Mouse (Mus musculus) adrenal gland, postnatal 10 days (tissue): Measurements from ENCODE around the gene Ccdc103. TPM values are rescaled to one million over a fixed set of nuclear protein-coding genes. Genes with fewer than 3 reads are reported as not detected.

ENCODE experiments used
- DNase-seq: peaks from one replicate; pipeline ENCODE4 v3.0.0; 2021; ENCODE audit warnings: mixed read lengths
- long read RNA-seq, 2 experiments: library from polyadenylated mRNA; stranded (forward); transcript quantifications; one replicate each; pipeline ENCODE4 v2.0.0; 2021
- total RNA-seq, 2 experiments: library from RNA; stranded (reverse); gene quantifications; 2 replicates each; pipeline ENCODE4 v1.2.3; 2021

Ccdc103 gene
- under 1 TPM; 0.21 to 0.27 TPM for total RNA-seq
- long read RNA-seq, experiment 1, partial matches to known transcripts: 0 of 1 reads
- long read RNA-seq, experiment 1, other reads (novel, unspliced or antisense): 1 of 1 reads
- long read RNA-seq, experiment 2: 0 reads

DNA sequence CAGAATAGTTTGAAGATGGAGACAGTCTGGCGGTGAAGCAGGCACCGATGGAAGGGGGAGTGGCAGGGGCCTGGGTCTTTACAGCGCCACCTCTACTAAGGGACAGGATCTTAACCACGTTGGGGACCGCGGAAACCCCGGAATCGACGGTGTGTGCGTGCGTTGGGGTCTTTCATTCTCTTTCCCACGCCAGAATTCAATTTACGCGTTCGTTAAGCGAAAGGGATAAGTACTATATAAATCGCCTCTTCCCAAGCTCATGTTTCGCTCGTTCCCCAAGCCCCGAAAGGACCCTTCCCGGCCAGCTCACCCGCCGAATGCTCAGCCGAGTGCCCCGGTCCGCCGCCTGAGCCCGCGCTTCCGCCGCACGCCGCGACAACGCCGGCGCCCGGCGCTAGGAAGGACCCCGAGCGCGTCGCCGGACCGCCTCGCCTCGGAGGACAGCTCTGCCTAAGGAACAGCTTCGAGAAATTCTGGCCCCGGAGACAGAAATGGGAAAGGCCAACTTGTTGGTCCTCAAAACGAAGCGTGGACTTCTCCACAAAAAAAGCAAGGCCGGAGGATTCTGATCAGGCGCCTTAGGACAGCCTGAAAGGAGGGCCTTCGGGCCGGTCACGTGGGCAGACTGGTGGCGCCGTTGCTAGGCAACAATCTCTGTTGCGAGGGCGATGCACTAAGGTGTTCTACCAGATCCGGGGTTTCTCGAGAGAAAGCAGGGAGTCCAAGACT is at the start of gene Ccdc103, which contains the start of gene Eftud2:
Gene Ccdc103 (plus strand): TSS at position 620 of the 729 bp plus-strand sequence.
Gene Eftud2 (minus strand): TSS at position 401 of the 729 bp plus-strand sequence.
- DNase-seq: peak; percentile 94

DNA sequence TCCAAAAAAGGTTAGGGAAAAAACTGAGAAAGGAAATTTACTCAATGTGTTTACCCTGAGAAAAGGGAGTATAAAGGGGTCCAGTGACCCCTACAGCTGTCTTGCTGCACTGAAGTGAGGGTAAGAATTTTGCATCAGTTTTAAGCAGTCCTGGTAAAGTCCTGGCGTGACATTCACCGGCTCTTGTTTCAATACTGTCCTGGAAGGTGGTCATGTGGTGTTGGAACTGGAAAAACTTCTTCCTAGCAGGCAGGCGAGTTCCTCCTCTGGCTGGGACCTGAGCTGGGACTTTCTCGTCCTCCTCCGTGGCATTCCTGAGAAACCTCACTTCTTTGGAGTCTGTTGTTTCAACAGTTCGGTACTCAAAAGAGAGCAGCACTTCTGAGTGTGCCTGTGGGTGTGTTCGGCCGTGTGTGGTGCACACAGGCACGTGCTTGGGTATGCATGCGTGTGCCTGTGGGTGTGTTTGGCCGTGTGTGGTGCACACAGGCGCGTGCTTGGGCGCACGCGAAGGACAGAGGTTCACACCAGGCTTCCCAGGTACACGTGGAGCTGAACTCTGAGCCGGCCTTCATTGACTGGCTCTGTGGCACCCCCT is 48.2 kb upstream of the Ccdc103 start:
- no peak for DNase-seq

DNA sequence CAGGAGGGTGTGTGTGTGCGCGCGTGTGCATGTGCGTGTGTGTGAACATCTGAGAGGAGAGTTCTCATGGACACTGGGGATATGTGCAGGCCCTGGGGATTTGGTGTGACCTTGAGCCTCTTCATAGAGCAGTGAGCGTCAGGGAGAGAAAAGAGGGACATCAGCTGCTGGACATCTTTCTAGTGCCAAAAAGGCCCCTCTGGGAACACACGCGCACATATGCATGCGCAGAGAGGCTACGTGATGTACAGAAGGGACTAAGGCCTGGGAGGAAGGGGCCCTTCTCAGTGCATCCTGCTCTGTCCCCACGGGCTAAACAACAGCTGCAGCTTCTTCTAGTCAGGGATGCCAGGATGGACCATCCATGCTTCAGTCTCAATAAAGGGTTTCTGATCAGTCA is 46.8 kb upstream of the Ccdc103 start:
- DNase-seq: no peak

DNA sequence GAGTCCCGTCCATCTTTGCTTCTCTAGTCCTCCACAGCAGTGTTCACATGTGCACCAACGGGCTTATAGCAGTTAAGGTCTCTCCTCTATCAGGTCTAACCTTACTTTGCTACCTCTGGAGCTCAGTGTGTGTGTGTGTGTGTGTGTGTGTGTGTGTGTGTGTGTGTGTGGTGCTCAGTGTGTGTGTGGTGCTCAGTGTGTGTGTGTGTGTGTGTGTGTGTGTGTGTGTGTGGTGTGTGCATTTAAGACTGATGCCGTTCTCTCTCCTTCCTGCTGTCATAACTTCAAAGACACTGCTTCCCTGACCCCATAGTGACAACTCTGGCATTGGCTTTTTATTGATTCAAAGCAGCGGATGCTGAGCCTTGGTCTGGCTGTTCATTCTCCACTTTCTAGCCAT is 45.5 kb upstream of the Ccdc103 start, which contains the start of gene Higd1b:
Gene Higd1b (plus strand): TSS at position 301 of the 400 bp plus-strand sequence.
- DNase-seq: no peak

DNA sequence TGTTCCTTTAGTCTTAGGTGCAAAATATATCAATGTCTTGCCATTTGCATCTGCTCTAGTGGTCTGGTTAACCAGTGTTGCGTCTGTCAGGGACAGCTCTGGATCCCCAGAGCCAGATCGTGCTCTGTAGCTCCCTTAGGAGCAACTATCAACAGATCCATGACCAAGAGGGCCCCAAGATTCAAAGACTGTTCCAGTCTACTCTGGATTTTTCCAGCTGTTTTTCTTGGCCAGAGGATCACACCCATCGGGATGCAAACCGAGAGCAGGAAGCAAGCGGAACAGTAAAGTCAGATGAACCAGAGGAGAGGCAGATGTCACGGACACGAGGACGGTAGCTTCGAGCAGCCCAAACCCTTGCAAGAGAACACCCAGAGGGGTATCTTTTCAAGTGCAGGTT is 44.9 kb upstream of the Ccdc103 start:
- no peak for DNase-seq

DNA sequence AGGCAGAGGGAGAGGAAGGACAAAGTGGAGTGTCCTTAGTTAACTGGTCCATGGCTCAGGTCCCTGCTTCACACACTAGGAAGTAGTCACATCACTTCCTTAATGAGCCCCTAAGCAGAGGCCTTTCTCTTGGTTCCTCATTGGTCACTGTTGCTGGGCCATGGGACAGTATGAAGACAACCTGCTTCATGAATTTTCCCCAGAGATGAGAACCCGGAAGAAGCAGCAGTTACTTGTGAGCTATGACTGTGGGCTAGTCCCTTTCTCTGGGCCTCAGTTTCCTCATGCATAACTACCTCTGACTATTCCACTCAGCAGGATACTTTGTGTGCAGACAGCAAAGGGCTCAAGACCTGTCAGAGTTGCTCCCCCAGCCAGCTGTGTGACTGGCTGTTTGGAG is 43.6 kb upstream of the Ccdc103 start:
- no peak for DNase-seq

DNA sequence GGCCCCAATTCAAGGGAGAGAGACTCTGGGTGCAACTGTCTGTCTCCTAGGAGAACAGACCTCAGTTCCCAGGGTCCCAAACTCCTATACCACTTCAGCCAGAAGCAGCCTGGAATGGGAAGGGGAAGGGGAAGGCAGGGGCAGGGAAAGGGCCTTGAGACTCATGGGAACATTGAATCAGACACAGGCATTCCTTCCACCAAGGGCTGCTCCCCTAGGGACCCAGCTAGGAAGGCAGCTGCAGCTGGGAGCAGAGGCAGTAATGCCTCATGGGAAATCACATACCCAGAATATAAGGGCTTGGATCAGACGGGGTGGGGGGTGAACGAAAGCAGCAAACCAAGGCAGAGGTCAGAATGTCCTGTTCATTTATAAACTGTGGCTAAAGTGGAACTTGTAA is 42.9 kb upstream of the Ccdc103 start:
- DNase-seq: no peak

DNA sequence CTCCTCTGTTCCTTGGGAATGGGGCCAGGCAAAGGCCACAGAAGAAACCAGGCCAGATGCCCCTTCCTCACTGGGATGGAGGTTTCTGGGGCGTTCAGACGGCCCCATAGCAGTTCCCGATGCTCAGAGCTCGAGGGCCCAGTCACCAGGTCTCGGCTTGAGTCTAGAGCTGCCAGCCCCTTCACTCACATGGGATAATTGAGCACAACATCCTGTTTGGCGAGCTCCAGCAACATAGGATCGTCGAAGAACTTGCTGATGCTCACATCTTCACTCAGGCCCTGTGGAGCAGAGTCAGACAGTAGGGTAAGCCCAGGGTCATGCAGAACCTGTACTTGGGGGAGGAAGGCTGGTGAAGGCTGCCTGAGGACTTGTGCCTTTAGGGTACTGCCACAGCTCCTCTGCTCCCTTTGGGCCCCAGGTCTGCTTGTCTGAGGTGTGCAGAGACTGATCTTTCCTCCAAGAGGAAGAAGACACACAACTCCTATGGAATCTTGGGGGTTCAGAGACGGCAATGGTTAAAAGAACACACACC is 42.3 kb upstream of the Ccdc103 start:
- no peak for DNase-seq

DNA sequence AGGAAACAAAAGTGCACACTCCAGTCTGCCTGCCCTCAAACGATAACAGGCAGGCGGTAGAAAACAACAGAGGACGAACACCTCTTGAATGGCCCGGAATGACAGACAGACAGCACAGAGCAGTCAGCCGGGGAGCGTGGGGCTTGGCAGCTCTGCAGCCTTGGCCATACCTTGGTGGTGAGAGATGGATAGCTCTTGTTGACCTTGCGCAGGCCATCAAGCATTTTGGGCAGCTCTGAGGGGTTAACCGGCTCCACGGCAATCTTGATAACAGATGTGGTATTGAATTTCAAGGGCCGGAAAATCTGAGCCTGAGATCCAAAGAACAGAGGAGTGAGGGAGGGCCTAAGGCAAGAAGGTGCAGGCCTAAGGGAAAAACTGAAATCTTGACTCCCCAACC is 35.1 kb upstream of the Ccdc103 start:
- peak; percentile 35 for DNase-seq

DNA sequence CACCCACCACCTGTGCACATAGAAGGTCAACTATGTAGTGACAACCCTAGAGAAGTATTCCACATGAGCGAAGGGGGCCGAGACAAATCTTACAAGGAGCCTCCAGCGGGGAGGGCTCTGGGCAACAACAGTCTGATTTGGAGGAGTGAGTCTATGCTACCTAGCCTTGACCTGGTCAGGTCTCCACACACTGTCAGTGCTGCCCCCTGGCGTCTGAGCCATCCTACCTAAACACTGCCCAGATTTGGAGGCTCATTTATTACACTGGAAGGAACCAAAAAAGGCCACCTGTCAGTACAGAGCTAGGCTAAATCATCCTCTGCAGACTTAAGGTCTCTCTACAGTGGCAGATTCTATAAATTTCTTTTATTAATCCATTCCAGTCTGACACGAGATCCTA is 29.1 kb upstream of the Ccdc103 start:
- DNase-seq: peak; percentile 85

DNA sequence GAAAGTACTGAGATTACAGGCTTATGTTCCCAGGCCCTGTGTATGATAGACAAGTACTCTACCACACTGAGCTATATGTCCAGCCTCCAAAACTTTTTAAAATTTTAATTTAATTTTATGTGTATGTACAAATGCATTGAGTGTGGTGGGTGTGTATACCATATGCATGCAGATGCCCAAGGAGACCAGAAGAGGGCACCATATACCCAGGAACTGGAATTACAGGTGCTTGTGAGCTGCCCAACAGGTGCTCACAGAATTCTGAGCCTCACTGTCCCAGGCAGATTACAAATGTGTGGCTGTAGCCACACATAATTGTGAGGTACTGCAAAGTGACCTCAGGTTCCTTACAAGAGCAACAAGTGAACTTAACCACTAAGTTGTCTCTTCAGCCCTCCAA is 27.2 kb upstream of the Ccdc103 start:
- DNase-seq: no peak

DNA sequence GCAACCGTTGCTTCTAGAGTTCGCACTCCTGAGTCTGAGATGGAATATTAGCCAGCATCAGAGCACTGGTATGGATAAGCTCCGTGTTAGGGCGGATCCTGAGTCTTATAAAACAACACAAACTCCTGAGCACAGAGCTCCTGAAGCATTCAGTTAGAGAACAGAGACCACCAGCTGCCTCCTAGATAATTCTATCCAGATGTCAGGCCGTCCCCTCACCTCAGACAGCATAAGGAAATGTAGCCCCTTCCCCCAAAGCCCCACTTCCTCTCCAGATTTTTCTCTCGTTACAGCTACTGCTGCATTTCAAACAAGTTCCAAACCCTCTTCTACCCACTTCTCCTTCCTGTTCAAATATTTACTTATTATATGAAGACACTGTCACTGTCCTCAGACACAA is 25.1 kb upstream of the Ccdc103 start:
- no peak for DNase-seq

DNA sequence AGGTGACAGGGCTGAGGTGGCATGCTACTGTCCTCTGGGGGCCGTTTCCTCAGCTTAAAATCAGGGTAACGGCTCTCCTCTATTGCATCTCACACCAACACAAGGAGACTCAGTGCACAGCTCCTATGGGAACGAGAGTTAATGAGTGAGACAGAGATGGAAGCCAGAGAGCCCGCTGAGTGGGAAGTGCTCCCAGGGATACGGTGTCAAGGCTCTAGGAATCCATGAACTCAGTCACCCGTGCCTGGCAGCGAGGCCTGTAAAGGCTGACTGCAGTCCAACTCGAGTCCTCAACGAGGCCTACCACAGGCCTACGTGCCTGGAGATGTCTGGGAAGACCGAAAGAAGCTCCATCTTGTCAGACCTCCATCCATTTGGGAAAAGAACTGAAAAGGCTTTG is 22.1 kb upstream of the Ccdc103 start:
- DNase-seq: no peak

DNA sequence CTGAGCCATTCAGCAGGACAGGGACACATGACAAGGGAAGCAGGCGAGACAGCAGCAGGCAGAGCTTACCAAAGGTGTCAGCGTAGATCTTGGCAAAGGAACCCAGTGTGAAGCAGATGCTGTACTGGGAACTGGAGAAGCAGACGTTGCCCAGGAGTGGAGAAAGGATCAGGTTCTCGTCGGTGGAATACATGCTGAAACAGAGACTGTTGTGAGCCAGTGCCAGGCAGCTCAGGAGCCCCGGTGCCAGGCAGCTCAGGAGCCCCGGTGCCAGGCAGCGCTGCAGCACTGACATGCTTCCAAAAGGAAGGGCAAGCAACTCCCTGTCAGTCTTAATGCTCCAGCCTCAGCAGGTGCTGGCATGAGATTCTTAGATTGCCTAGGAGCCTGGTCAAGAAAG is 21.1 kb upstream of the Ccdc103 start:
- DNase-seq: no peak

DNA sequence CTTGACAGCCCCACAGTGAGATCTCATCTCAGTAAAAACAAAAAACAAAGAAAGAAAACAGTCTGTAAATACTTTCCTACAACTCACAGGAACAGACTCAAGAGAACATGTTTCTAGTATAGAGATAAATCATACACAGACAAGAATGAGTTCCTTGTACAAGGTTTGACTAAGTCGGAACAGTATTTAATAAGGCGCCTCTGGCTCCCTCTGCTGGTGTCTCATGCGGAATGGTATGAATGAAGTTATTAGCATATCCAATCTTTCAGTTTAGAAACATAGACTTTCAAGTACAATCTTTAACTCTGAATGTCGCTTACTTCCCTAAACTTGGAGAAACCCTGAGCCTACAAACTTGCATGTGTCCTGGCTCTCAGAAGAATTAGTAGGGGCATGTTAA is 16.7 kb upstream of the Ccdc103 start:
- DNase-seq: peak; percentile 80

DNA sequence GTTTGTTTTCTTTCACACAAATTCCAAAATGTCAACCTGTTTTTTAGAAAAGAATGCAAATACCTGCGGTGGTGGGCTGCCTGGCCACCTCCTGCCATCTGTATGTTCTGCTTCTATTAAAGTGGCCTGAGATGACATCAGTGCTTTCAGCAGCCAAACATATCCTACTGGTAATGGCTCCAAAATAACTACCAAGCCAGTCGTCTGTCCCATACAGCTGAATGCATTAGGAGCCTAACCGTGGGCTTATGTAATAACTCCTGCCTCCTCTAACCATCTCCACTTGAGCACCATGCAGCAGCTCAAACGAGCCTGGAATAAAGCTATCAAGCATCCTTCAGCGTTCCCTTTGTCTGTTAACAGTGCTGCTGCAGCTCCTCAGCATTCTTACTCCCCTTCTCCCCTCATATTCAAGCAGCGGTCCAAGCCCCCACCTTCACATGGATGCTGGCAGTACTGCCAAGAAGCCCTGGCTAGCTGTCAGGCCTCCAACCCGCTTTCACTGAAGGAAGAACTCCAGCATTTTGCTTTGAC is 6.1 kb upstream of the Ccdc103 start:
- DNase-seq: no peak

DNA sequence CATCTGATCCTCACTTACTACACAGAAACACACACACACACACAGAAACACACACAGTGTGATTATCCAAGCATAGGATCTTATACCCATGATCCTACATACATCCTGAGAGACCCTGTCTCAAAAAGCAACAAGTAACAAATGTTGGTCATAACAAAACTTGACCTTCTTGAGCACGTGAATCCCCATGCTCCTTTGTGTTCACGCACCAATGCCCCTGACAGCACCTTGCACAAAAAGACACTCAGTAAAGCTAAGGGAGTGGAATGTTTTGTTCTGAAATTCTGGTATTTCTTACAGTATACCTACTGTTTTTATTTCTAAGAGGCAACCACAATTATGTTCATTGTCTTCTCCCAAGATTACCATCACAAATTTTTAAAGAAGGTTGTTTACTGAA is 1.4 kb upstream of the Ccdc103 start:
- no peak for DNase-seq

DNA sequence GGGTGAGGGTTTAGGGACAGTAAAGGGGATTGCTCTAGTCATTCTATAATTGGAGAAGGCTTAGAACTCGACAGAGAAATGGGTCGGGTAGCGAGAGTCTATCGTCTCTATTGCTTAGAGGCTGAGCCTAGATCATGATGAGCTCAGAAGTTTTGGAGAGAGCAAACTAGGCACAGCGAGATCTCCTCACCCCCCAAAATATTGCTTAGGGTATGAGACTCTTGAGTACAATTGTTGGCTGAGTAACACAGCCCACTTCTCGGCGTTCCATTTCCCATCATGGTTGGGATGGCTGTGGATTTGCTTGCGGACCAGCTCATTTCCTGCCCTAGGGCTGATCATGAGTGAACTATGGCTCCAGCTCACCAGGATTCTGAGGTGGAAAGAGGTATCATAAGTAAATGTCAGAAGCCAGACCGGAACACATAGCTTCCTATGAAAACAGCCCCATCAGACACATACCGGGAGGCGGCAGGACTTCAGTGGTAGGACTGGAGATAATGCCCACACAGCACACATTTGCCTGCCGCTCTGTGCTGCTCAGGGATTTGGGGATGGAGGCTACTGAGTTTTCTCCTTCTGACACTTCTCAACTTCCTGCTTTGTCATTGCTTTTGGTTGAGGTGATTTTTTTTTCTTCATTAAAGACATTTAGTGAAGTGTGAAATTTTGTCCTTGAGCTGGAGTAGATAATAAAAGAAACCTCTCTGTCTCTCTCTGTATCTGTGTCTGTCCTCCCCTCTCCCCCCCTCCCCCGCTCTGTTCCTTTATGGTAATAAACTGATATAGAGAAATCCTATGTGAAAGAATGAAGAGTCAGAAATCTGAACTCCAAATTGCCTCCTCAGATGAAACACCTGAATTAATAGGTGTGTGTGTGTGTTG is 552 bp downstream of the Ccdc103 start:
- no peak for DNase-seq

DNA sequence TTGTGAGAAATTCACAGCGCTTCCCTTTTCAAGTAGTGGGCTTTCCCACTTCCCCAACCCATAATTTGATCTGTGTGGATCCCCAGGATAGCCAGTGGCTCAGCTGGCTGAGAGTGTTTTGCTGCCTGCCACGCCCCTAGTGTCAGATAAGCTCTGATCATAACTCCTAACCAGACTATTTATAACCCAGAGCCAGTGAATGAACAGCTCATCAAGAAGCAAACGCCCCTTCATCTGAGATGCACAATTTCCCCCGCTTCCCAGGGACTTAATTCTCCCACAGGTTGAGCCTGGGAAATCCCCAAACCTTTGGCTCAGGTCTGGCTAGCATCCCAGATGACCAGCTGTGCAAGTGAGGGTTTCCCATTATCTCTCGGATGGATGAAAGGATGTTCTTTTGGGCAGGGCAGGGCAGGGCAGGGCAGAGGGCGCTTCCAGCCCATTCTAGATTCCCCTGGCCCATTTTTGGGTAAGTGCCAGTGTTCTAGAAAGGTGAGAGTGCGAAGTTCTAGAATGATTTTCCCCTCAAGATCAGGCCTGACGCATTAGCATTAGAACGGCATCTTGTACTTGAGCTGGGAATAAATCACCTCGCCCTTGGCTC is 3.7 kb downstream of the Ccdc103 start, which contains the start of gene Fam187a:
Gene Fam187a (plus strand): TSS at position 554 of the 604 bp plus-strand sequence.
- DNase-seq: no peak

DNA sequence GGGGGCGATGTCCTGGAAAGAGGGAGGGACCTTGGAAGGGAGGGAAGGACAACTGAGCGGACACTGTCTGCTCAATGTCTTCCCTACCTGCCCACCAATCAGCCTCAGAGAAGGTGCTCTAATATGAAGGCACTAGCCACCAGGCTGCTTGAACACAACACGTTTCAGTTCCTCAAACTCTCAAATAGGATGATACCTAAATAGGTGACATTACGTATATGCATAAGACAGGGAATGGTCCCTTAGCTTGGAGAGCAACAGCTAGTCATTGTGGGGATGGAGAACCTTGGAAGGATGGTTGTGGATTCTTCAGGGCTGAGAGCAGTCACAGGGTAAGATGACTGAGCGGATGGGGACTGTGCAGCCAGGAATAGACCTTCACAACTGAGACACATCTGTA is 6.4 kb downstream of the Ccdc103 start:
- no peak for DNase-seq

DNA sequence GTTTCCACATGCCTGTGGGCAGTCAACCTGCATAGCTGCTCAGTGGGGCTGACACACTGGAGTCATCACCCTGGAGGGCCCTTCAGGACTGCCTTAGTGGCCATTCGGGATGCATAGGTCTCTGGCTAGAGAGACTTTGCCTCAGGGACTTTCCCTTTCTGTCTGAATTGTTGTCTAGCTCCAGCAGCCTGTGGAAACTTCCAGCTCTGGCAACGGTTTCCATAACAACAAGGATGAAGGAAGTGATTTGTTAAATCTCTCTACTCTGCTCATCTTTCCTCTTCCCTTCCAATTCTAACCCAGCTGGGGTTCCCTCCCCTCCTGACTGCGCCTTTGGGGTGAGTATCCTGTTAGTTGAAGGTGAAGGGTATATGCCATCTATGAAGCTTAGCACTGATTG is 7.1 kb downstream of the Ccdc103 start:
- DNase-seq: no peak

DNA sequence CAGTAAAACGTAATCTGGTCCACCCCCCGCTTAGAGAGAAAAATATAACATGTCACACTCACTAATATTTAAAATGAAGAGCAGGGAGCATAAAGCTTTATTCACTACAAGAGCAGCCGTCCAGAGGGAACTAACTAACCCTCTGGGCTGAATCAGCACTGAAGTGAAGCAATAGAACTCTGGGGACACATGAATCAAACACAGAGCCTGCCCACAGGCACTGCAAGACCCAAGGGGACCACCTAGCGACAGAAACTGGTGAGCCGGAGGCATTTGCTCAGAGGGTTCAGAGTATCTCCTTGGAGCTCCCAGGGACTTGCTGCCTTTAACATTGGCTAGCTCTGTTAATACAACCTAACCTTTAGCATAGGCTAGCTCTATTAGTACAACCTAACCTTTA is 9.1 kb downstream of the Ccdc103 start:
- DNase-seq: peak; percentile 37
